Mouse (Mus musculus): ENCODE measurements around the gene Ern2. TPM values are rescaled to one million over a fixed set of nuclear protein-coding genes. Genes with fewer than 3 reads are reported as not detected.
A peak's percentile ranks its signal among the peaks of the same experiment; 100 is the strongest.

Gene Ern2
- total RNA-seq, 2 experiments from 2014 or later: 0.40 to 0.67 TPM

- DNase-seq (ENCODE audit: low spot score in 2 of 2): no peak
Observed at GRCm38 (mm10) chr7:122160037-122160436, 26.0 kb downstream of the Ern2 start.

DNA sequence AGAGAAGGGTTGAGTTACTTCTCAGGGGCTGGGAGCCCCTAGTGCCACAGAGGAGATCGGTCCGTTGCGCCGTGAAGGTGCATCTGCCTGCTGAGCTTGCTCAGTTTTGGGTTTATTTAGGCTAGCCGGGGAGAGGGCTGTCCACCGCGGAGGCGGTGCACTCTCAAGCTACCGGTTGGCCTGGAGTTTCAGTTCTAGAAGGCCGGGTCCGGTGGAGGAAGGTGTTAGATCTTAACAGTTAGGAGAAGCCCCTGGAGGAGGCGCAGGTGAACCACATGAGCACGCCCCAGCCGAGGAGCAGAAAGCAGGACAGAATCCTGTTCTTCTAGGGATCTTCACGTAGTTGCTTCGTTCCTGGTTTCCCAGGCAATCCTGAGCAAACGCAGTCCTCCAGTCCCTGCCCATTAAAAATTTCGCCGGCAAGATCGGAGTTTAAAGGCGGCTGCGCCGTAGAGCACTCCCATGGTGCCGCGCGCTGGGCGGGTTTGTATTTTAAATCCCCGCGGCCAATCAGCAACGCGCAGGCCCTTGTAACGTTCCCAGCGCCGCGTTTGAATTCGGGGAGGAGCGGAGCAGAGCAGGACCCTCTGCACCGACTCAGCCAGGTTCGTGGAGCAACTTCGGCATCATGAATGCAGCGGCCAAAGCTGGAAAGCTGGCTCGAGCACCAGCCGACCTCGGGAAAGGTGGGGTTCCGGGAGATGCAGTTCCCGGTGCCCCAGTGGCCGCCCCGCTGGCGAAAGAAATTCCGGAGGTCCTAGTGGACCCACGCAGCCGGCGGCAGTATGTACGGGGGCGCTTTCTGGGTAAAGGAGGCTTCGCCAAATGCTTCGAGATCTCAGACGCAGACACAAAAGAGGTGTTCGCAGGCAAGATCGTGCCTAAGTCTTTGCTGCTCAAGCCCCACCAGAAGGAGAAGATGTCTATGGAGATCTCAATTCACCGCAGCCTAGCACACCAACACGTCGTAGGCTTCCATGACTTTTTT, 26.8 kb downstream of the Ern2 start, which contains the start of gene Plk1:
TSS of gene Plk1 (plus strand) at position 525 of the 988 bp plus-strand sequence.
- DNase-seq (ENCODE audit: low spot score in 2 of 2): peak; percentile 82 to 86

- DNase-seq (ENCODE audit: low spot score in 2 of 2): no peak
Observed at GRCm38 (mm10) chr7:122158488-122158887, 27.5 kb downstream of the Ern2 start.

- no peak for DNase-seq (ENCODE audit: low spot score in 2 of 2)
Observed at GRCm38 (mm10) chr7:122152473-122152872, 33.5 kb downstream of the Ern2 start.

GRCm38 (mm10) chr7:122140991-122141390, 45.0 kb downstream of the Ern2 start:
- DNase-seq (ENCODE audit: low spot score in 2 of 2): no peak

- no peak for DNase-seq (ENCODE audit: low spot score in 2 of 2)
Observed at GRCm38 (mm10) chr7:122138190-122138589, 47.8 kb downstream of the Ern2 start.

- no peak for DNase-seq (ENCODE audit: low spot score in 2 of 2)
Observed at GRCm38 (mm10) chr7:122137071-122137470, 48.9 kb downstream of the Ern2 start.

- DNase-seq (ENCODE audit: low spot score in 2 of 2): no peak
Observed at GRCm38 (mm10) chr7:122135070-122135469, 50.9 kb downstream of the Ern2 start.

- DNase-seq (ENCODE audit: low spot score in 2 of 2): no peak
Observed at GRCm38 (mm10) chr7:122133338-122133625, 52.7 kb downstream of the Ern2 start.

DNA sequence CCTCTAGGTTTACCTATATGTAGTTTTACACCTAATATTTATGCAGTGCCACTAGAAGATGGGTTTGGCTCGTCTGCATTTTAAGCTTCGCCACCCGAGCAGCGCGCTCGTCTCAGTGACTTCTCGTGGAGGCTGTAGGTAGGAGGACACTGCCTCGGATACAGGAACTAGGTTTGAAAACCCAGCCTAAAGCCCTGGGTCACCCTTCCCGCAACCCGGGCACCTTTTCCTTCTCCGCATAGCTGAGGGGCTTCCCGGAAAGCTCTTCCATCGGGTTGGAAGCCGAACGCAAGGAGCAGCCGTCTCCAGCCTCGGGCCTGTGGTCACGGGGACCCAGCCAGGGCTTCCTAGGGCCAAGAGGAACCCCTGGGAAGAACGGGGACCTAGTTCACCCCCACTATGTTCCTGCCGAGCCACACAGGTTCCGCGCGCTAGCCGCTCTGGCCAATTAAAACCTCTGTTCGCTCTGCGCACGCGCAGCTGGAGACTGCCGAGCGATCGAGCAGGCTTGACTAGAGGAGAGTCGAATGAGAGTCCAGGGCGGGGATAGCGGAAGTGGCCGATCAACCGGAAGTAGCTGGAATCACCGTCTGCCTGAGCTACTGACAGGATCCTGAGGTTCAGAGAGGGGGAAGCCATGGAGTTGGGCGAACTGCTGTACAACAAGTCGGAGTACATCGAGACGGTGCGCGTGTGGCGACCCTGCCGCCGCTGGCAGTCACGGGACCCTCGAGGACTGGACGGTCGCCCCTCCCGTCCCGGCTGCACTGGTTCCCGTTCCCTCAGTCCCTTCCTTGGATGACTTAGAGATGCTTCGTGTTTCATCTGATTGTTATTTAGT, 53.3 kb downstream of the Ern2 start, which contains the start of the genes Palb2 and Dctn5:
TSS of gene Palb2 (minus strand) at position 489 of the 841 bp plus-strand sequence.
TSS of gene Dctn5 (plus strand) at position 545 of the 841 bp plus-strand sequence.
- DNase-seq (ENCODE audit: low spot score in 2 of 2): peak; percentile 98 to 100

- DNase-seq (ENCODE audit: low spot score in 2 of 2): no peak
Observed at GRCm38 (mm10) chr7:122131834-122132233, 54.2 kb downstream of the Ern2 start.

DNA sequence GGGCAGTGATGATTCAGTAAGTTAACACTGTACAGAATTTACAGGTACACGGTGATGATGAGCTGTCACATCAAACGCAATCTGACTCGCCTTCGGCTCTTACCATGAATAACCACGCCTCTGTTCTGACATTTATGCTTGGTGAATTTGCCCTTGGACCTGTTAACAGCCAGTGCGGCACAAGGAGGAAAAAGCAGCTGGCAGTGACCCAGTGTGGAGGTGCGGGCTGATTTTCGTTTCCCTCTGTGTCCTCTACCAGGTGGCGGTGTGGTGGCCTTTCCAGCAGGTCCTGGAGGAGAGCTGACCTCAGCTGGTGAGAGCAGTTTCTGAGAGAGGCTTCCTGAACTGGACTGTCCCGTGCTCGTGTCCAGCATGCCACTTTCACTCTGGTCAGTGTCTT, 59.1 kb downstream of the Ern2 start:
- DNase-seq (ENCODE audit: low spot score in 2 of 2): no peak

DNA sequence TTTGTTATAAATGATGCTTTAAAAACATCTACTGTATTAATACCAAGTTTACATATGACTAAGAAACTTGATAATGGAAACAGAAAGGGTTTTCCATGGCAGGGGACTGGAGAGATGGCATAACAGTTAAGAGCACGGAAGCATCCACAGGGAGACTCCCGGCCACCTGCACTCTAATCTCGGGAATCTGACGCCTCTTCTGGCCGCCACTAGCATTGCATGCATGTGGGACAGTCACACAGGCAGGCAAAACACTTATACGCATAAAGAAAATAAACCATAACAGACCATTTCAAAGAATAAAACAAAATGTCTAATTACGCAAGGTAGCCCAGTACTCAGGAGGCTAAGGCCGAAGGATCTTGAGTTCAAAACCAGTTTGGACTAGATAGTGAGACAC, 60.4 kb downstream of the Ern2 start:
- no peak for DNase-seq (ENCODE audit: low spot score in 2 of 2)

DNA sequence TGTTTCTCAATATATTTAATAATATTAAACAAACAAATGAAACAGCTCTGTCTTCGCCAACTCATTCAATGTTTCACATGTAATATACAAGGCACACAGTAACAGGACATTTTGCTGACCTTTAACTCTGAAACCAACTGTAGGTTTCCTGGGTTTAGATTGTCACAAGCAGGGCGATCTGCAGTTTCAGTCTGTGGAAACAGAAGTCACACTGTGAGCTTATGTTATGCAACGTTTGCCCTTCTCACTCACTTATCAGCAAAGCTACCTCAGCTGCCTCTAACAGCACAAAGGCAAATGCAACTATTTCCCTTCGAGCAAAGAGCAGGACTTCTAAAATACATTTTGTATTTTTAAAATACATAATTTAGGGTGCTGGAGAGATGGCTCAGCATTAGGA, 62.5 kb downstream of the Ern2 start:
- no peak for DNase-seq (ENCODE audit: low spot score in 2 of 2)

Other genes with a start within 250 kb of the Ern2 start
- gene Cog7, start 204.5 kb downstream of the Ern2 start, total RNA-seq (2021): 10 to 100 TPM; 44.3 to 46.2 TPM
- 10 to 100 TPM; 30.5 to 32.5 TPM for gene Gga2, start 165.0 kb downstream of the Ern2 start, total RNA-seq (2021)
- 10 to 100 TPM; 56.5 to 66.8 TPM for gene Ubfd1, start 119.0 kb downstream of the Ern2 start, total RNA-seq (2021)
- gene Ears2, start 118.9 kb downstream of the Ern2 start, total RNA-seq (2021): 1 to 10 TPM; 8.2 to 9.3 TPM
- 100 to 1,000 TPM; 290 to 310 TPM for gene Ndufab1, start 84.3 kb downstream of the Ern2 start, total RNA-seq (2021)
- 1 to 10 TPM; 1.1 to 1.7 TPM for gene Palb2, start 53.2 kb downstream of the Ern2 start, total RNA-seq (2021)
- 10 to 100 TPM; 89.5 to 95.1 TPM for gene Dctn5, start 53.2 kb downstream of the Ern2 start, total RNA-seq (2021)
- gene Plk1, start 26.8 kb downstream of the Ern2 start, total RNA-seq (2021): 1 to 10 TPM; 1.0 to 1.4 TPM
- gene Chp2, start 33.3 kb upstream of the Ern2 start, total RNA-seq (2021): 1 to 10 TPM; 4.3 to 4.6 TPM
- 100 to 1,000 TPM; 871 to 890 TPM for gene Prkcb, start 102.5 kb upstream of the Ern2 start, total RNA-seq (2021)

Measured in left cerebral cortex, adult 18-20 months (tissue).